Mouse (Mus musculus): ENCODE results near the gene Slc44a5. TPM values are rescaled to one million over a fixed set of nuclear protein-coding genes. Genes with fewer than 3 reads are reported as not detected.

The Slc44a5 gene
- total RNA-seq, 2 experiments from 2014 or later: 0.13 to 0.27 TPM

GRCm38 (mm10) chr3:154301102-154301501 is 327.9 kb downstream of the Slc44a5 start:
- no peak for DNase-seq

GRCm38 (mm10) chr3:154305163-154305884 is 332.1 kb downstream of the Slc44a5 start:
- DNase-seq: no peak

GRCm38 (mm10) chr3:154317651-154318248 is 344.5 kb downstream of the Slc44a5 start:
- no peak for DNase-seq

Other genes starting within 250 kb of the Slc44a5 start
- 1 to 10 TPM; 2.3 to 2.8 TPM for gene St6galnac3, start 248.3 kb upstream of the Slc44a5 start, total RNA-seq (2021)
- gene Asb17, start 129.2 kb upstream of the Slc44a5 start, total RNA-seq (2021): not detected
- not detected for gene Msh4, start 67.3 kb upstream of the Slc44a5 start, total RNA-seq (2021)
- gene Rabggtb, start 60.4 kb upstream of the Slc44a5 start, total RNA-seq (2021): 10 to 100 TPM; 64.1 to 65.0 TPM
- 100 to 1,000 TPM; 256 to 346 TPM for gene Acadm, start 28.8 kb upstream of the Slc44a5 start, total RNA-seq (2021)